Mouse (Mus musculus) c-Kit-positive CD71-negative TER-119-negative erythroid progenitor cells, embryonic 14.5 days (primary cell): ENCODE results near the gene Trim10.
A peak's percentile ranks its signal among the peaks of the same experiment; 100 is the strongest.
"Not testable (repeated sequence)": the region's sequence is repeated elsewhere in the genome, so short reads cannot be mapped to it uniquely, and the experiment has no call there.

ENCODE experiments used
- DNase-seq: peaks from one replicate; pipeline ENCODE4 v3.0.0-alpha.2; 2013; ENCODE audit warnings: low read depth

The Trim10 gene

GRCm38 (mm10) chr17:36869284-36869954 lies at the start of gene Trim10:
TSS of gene Trim10 (plus strand) at chr17:36869574.
- DNase-seq = peak; percentile 42

- no peak for DNase-seq
Measured at GRCm38 (mm10) chr17:36824005-36824404, 45.4 kb upstream of the Trim10 start.

GRCm38 (mm10) chr17:36825525-36825924 lies 43.8 kb upstream of the Trim10 start:
- no peak for DNase-seq

GRCm38 (mm10) chr17:36826002-36826401 lies 43.4 kb upstream of the Trim10 start:
- not testable (repeated sequence) for DNase-seq

GRCm38 (mm10) chr17:36828488-36828887 lies 40.9 kb upstream of the Trim10 start:
- DNase-seq = no peak

- no peak for DNase-seq
Measured at GRCm38 (mm10) chr17:36830470-36830869, 38.9 kb upstream of the Trim10 start.

- DNase-seq = no peak
Measured at GRCm38 (mm10) chr17:36832694-36833093, 36.7 kb upstream of the Trim10 start.

GRCm38 (mm10) chr17:36835591-36836426 lies 33.6 kb upstream of the Trim10 start:
- no peak for DNase-seq

- DNase-seq = no peak
Measured at GRCm38 (mm10) chr17:36836427-36836812, 33.0 kb upstream of the Trim10 start.

GRCm38 (mm10) chr17:36836874-36837647 lies 32.3 kb upstream of the Trim10 start, which contains the start of gene Trim26:
TSS of gene Trim26 (plus strand) at chr17:36837134.
- DNase-seq = peak; percentile 98

- DNase-seq = no peak
Measured at GRCm38 (mm10) chr17:36839001-36839400, 30.4 kb upstream of the Trim10 start.

- no peak for DNase-seq
Measured at GRCm38 (mm10) chr17:36839931-36840330, 29.4 kb upstream of the Trim10 start.

- no peak for DNase-seq
Measured at GRCm38 (mm10) chr17:36840961-36841445, 28.4 kb upstream of the Trim10 start.

GRCm38 (mm10) chr17:36843696-36844095 lies 25.7 kb upstream of the Trim10 start:
- DNase-seq = no peak

- DNase-seq = no peak
Measured at GRCm38 (mm10) chr17:36844286-36844719, 25.1 kb upstream of the Trim10 start.

GRCm38 (mm10) chr17:36844725-36845124 lies 24.6 kb upstream of the Trim10 start:
- no peak for DNase-seq

GRCm38 (mm10) chr17:36848911-36849310 lies 20.5 kb upstream of the Trim10 start:
- no peak for DNase-seq

- DNase-seq = no peak
Measured at GRCm38 (mm10) chr17:36849992-36850391, 19.4 kb upstream of the Trim10 start.

- no peak for DNase-seq
Measured at GRCm38 (mm10) chr17:36851200-36851599, 18.2 kb upstream of the Trim10 start.

- DNase-seq = no peak
Measured at GRCm38 (mm10) chr17:36851627-36852026, 17.7 kb upstream of the Trim10 start.

GRCm38 (mm10) chr17:36855484-36855883 lies 13.9 kb upstream of the Trim10 start:
- no peak for DNase-seq

GRCm38 (mm10) chr17:36856236-36856635 lies 13.1 kb upstream of the Trim10 start:
- no peak for DNase-seq
